Mouse (Mus musculus): ENCODE results near the gene Ifitm3.

Ifitm3 gene

GRCm38 (mm10) chr7:140961416-140961815 is 49.2 kb downstream of the Ifitm3 start:
- DNase-seq (ENCODE audit: low spot score), result no peak

GRCm38 (mm10) chr7:140960026-140960425 is 50.5 kb downstream of the Ifitm3 start:
- DNase-seq (ENCODE audit: low spot score), result no peak
